Mouse (Mus musculus) left cerebral cortex, adult 8-10 months (tissue): ENCODE results near the gene Olfr1014. TPM values are rescaled to one million over a fixed set of nuclear protein-coding genes. Genes with fewer than 3 reads are reported as not detected.

Experiments
- DNase-seq, 2 experiments: peaks; one replicate each; pipeline ENCODE4 v3.0.0; 2022; ENCODE audit warnings: low spot score in 2 of 2
- total RNA-seq, 4 experiments: library from RNA; stranded (reverse); gene quantifications; 2 replicates each; pipeline ENCODE4 v1.2.4; 2022

Olfr1014 gene
- not detected for total RNA-seq

DNA sequence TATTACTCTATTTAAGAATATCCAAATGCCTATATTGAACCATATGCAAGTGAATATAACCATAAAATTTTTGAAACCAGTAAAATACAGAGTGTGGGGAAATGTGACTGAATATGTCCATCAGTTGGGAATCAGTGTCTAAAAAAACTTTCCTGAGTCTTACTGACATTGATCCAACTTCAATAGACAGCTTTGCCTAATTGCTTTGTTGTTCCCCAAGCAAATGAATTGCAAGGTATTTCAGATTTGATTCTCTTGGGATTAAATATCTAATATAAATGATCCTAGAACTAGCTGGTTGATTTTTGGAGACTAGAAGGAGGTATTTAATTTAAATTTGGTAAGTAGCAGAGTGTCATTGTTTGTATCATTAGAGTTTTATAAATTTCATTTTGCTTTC is at the start of gene Olfr1014:
Gene Olfr1014 (plus strand): TSS at position 301 of the 400 bp plus-strand sequence.
- no peak for DNase-seq

DNA sequence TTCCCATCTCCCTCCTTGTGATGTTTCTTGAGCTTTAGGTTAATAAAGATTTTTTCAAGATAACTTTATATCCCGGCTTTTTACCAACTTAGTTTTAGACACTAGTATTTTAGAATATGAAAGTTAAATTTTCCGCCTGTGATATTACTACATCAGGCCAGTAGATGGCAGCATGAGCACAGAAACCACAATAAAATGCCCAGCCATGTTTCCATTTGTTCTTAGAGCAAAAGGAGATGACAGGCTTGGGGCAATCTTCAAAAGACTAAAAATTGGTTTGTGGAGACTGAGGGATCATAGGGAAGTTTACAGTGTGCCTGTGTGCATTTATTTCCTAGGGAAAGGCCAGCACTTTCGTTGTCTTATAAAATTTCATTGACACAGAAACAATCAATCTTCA is 46.7 kb upstream of the Olfr1014 start:
- DNase-seq = no peak

DNA sequence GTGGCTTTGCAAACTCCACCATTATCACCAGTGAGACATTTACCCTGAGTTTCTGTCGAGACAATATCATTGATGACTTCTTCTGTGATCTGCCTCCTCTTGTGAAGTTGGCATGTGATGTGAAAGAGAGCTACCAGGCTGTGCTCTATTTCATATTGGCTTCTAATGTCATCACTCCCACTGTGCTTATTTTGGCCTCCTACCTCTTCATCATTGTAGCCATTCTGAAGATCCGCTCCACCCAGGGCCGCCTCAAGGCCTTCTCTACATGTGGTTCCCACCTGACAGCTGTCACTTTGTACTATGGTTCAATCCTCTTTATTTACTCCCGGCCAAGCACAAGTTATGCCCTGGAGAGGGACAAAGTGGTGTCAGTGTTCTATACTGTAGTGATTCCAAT is 18.7 kb upstream of the Olfr1014 start:
- no peak for DNase-seq

DNA sequence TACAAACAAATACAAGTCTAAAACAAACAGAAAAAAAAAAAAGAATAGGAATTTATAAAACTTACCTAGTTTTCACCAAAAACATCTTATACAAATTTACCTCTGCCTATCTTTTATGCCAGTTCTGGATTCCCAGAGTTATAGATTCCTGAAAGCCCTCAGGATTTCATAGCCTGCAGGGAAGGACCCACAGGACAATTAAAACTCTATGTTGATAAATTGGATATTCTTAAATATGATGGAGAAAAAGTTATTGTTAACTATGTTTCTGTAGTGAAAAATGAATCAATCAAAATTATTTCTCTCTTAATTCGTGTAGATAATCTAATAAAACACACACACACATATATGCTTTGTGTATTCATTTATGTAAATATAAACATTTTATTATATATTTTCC is 9.8 kb upstream of the Olfr1014 start, which contains the start of gene Olfr1012:
Gene Olfr1012 (minus strand): TSS at position 101 of the 400 bp plus-strand sequence.
- no peak for DNase-seq

DNA sequence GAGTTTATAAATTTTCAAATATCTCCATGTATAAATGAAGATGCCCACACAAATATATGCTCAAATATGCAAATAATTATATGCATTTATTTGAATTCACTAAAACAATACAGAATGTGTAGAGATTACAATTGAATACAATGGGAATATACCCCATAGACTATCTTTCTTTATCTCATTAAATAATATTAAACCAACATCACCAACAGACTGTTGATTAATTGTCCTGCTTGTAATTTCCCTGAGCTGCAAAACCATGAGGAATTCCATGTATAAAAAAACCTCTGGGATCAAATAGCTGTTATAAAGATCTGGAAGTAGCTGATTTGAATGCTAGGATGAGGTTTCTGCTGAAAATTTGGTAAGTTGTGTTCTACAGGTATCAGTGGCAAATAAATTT is 5.7 kb upstream of the Olfr1014 start, which contains the start of gene Olfr1013:
Gene Olfr1013 (plus strand): TSS at position 301 of the 400 bp plus-strand sequence.
- DNase-seq = no peak

DNA sequence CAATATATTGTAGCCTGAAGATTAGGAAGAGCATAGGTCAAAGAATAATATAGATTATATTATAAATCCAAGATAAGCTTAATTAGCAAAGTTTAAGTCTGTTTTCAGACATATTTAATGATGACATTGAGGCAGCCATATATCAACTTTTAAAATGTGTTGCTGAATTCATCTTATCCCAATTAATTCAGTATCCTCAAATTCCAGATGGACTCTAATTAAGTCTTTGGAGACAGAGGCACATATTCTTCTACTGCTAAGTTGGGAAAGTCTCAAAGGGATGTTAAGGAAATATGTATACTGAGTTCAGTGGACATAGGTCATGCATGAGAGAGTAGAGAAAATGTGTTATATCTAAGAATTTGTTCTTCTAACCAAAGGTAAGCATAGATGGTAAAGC is 9.2 kb downstream of the Olfr1014 start, which contains the start of gene Olfr1015:
Gene Olfr1015 (plus strand): TSS at position 301 of the 400 bp plus-strand sequence.
- DNase-seq = no peak

DNA sequence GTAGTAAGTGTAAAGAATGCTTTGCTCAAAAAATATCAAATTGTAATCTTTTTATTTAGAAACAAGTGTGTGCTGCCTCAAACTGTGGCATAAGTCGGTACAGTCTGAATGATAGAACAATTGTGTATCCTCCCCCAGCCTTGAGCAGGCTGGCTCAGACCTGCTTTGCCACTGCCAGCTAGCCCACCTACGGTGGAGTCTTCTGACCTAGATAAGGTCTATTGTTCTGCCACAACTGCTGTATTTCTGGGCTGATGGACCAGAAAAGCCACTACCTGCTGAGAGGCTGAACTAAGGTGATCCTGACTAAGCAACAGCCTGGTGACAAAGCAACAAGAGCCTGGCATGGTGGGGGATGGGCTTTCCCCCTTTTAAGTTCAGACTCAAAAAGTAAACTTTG is 19.8 kb downstream of the Olfr1014 start:
- no peak for DNase-seq

DNA sequence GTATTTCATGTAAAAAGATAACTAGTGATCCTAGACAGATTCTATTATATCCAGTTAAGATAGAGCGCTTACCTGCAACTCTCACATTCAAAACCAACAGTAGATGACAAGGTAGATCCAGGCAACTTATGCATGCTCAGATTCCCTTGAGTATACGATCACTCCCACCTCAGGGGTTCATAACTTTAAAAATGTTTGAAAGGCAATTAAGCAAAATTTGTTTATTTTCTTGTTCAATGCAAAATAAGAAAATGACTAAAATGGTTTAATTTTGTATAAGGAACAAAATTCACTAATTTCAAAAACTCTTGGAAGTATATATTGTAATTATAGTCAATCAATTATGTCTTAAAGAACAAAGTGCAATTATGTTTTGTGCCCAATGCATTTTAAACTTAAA is 29.9 kb downstream of the Olfr1014 start, which contains the start of gene Olfr1016:
Gene Olfr1016 (minus strand): TSS at position 101 of the 400 bp plus-strand sequence.
- DNase-seq = no peak

DNA sequence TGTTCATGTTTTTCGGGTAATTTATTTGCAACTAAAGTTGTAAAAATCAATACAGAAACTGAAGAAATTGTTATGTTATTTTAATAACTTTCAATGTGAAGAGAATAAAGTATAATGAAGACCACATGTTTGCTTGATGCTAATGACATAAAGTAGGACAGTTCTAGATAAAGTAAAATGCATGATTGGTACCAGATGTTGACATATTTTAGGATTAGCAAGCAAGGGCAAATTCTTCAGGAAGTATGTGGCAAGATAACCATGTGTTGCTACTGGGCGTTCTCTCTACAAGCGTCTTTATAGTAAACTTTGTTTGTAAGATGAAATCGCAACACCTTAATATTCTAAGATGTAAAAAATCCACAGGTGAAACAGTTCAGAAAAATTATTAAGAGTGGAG is 32.0 kb downstream of the Olfr1014 start:
- DNase-seq = no peak

DNA sequence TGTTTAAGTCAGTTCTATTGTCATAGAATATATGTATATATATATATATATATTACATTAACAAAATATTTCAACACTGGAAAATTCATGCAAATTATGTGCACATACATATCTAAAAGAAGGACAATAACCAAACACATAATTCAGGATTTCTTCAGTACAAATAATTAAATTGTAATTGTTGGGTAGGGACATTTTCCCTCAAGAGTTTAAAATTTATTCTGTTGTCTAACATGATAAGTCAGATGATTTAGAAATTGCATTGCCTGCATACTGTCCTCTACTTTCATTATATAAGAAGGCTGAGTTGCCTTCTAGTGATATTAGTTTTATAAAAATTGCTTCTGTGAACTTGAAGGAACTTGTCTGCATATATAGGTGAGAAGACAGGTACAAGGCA is 45.7 kb downstream of the Olfr1014 start, which contains the start of gene Olfr1018:
Gene Olfr1018 (plus strand): TSS at position 301 of the 400 bp plus-strand sequence.
- no peak for DNase-seq

Other genes starting within 250 kb of the Olfr1014 start
- gene Olfr996, start 193.5 kb upstream of the Olfr1014 start, total RNA-seq = not detected
- gene Olfr998, start 183.8 kb upstream of the Olfr1014 start, total RNA-seq = not detected
- not detected for gene Olfr1000, start 160.8 kb upstream of the Olfr1014 start, total RNA-seq
- not detected for gene Olfr1002, start 122.0 kb upstream of the Olfr1014 start, total RNA-seq
- not detected for gene Olfr154, start 108.3 kb upstream of the Olfr1014 start, total RNA-seq
- not detected for gene Olfr1006, start 93.9 kb upstream of the Olfr1014 start, total RNA-seq
- not detected for gene Olfr1008, start 83.3 kb upstream of the Olfr1014 start, total RNA-seq
- gene Olfr1009, start 57.3 kb upstream of the Olfr1014 start, total RNA-seq = not detected
- not detected for gene Olfr1012, start 9.9 kb upstream of the Olfr1014 start, total RNA-seq
- not detected for gene Olfr1013, start 5.6 kb upstream of the Olfr1014 start, total RNA-seq
- not detected for gene Olfr1015, start 9.3 kb downstream of the Olfr1014 start, total RNA-seq
- gene Olfr1016, start 29.8 kb downstream of the Olfr1014 start, total RNA-seq = not detected
- not detected for gene Olfr1018, start 45.8 kb downstream of the Olfr1014 start, total RNA-seq
- not detected for gene Olfr1019, start 72.8 kb downstream of the Olfr1014 start, total RNA-seq
- gene Olfr1020, start 74.3 kb downstream of the Olfr1014 start, total RNA-seq = not detected
- not detected for gene Olfr1022, start 95.9 kb downstream of the Olfr1014 start, total RNA-seq
- not detected for gene Olfr1023, start 112.9 kb downstream of the Olfr1014 start, total RNA-seq
- not detected for gene Olfr1024, start 132.3 kb downstream of the Olfr1014 start, total RNA-seq
- not detected for gene Olfr1025-ps1, start 142.5 kb downstream of the Olfr1014 start, total RNA-seq
- not detected for gene Olfr1026, start 148.8 kb downstream of the Olfr1014 start, total RNA-seq
- under 1 TPM in 2 of 4 experiments, not detected in 2; 0.09 to 0.11 TPM for gene Olfr1028, start 177.7 kb downstream of the Olfr1014 start, total RNA-seq
- under 1 TPM in 1 of 4 experiments, not detected in 3; 0.18 TPM for gene Olfr1029, start 201.2 kb downstream of the Olfr1014 start, total RNA-seq
- not detected for gene Olfr1030, start 206.6 kb downstream of the Olfr1014 start, total RNA-seq
- not detected for gene Olfr1031, start 217.6 kb downstream of the Olfr1014 start, total RNA-seq
- gene Olfr1032, start 232.8 kb downstream of the Olfr1014 start, total RNA-seq = not detected
- not detected for gene Olfr1033, start 247.9 kb downstream of the Olfr1014 start, total RNA-seq